Mouse (Mus musculus) kidney, embryonic 14.5 days (tissue): Measurements from ENCODE around the gene Ptges3. TPM values are rescaled to one million over a fixed set of nuclear protein-coding genes. Genes with fewer than 3 reads are reported as not detected.
"Not testable (repeated sequence)": the region's sequence is repeated elsewhere in the genome, so short reads cannot be mapped to it uniquely, and the experiment has no call there.

Experiments
- ATAC-seq: fragments of 200-750 bp; cut with Nextera tagmentation; 2 replicates; pipeline ENCODE4 v1.8.0; 2017; ENCODE audit warnings: moderate number of reproducible peaks, mild to moderate bottlenecking, moderate TSS enrichment, moderate library complexity; ENCODE audit not compliant: low FRiP score, low TSS enrichment
- H3K27ac ChIP-seq: fragments of 300-500 bp; sonication (generic); 2 replicates; pipeline ENCODE4 v1.5.1; 2014; ENCODE audit warnings: low read depth, mild to moderate bottlenecking, low read length, moderate library complexity, mixed read lengths
- H3K27me3 ChIP-seq: fragments of 300-500 bp; sonication (generic); 2 replicates; pipeline ENCODE4 v1.6.1; 2014; ENCODE audit warnings: mild to moderate bottlenecking, low read length; ENCODE audit not compliant: control insufficient read depth, insufficient read depth
- H3K36me3 ChIP-seq: fragments of 300-500 bp; sonication (generic); 2 replicates; pipeline ENCODE4 v1.6.1; 2014; ENCODE audit warnings: low read length, mixed read lengths; ENCODE audit not compliant: control insufficient read depth, insufficient read depth
- H3K4me1 ChIP-seq: fragments of 300-500 bp; sonication (generic); 2 replicates; pipeline ENCODE4 v1.6.1; 2014; ENCODE audit warnings: low read length, mixed read lengths; ENCODE audit not compliant: control insufficient read depth, insufficient read depth
- H3K4me2 ChIP-seq: fragments of 300-500 bp; sonication (generic); replicated peaks from 2 replicates; pipeline ENCODE4 v1.6.1; 2014; ENCODE audit warnings: low read depth, mild to moderate bottlenecking, low read length
- H3K4me3 ChIP-seq: fragments of 300-500 bp; sonication (generic); 2 replicates; pipeline ENCODE4 v1.5.1; 2014; ENCODE audit warnings: mild to moderate bottlenecking, low read length
- H3K9ac ChIP-seq: fragments of 300-500 bp; sonication (generic); 2 replicates; pipeline ENCODE4 v1.6.1; 2014; ENCODE audit warnings: low read depth, mild to moderate bottlenecking, low read length, moderate library complexity
- H3K9me3 ChIP-seq: fragments of 300-500 bp; sonication (generic); 2 replicates; pipeline ENCODE4 v1.6.1; 2016; ENCODE audit warnings: low read length; ENCODE audit not compliant: control insufficient read depth
- WGBS: fragments of 180-500 bp; shearing (Covaris S2); extraction: QIAGEN DNeasy Blood & Tissue Kit; methylation state at CpG from one replicate; pipeline ENCODE4 v1.1.7; 2014; 5-methylcytosine and 5-hydroxymethylcytosine counted together
- polyA plus RNA-seq: library from polyadenylated mRNA; unstranded; fragments of >200 nt; fragmentation: Nextera tagmentation; extraction: Ambion mirVana; gene quantifications from 2 replicates; pipeline ENCODE4 v1.2.1, GENCODE M21; 2014

Gene Ptges3
- polyA plus RNA-seq, 1 experiment from 2014 or later, result 566 TPM

- Histone ChIP-seq H3K27me3 (no peaks in the 10 kb centered on the region), H3K36me3 (peaks cover 50% of the 10 kb centered on the region), H3K9ac (peak overlapping the region; percentile 94), H3K4me3 (peak overlapping the region; percentile 87), H3K9me3 (no peaks in the 10 kb centered on the region), H3K4me2 (peak overlapping the region; percentile 74), H3K4me1 (no peaks in the 10 kb centered on the region; the same call in 1 of the 2 replicates), H3K27ac (no peak overlapping the region)
- ATAC-seq, result no peak
- 4% methylated on average over 3 of the region's 3 CpGs for WGBS
These were observed 25.4 kb downstream of the Ptges3 start for GRCm38 (mm10) chr10:128084160-128084559.

GRCm38 (mm10) chr10:128086391-128086790 is 27.6 kb downstream of the Ptges3 start:
- Histone ChIP-seq H3K4me1 (peaks cover 9% of the 10 kb centered on the region), H3K9ac (no peak overlapping the region), H3K9me3 (no peaks in the 10 kb centered on the region), H3K27me3 (no peaks in the 10 kb centered on the region), H3K27ac (no peak overlapping the region), H3K36me3 (peaks cover 63% of the 10 kb centered on the region), H3K4me3 (no peak overlapping the region), H3K4me2 (no peak overlapping the region)
- no peak for ATAC-seq
- WGBS, result 86% methylated on average over 6 of the region's 6 CpGs

- 81% methylated on average over 2 of the region's 2 CpGs for WGBS
- not testable (repeated sequence) for H3K9ac ChIP-seq, H3K27ac ChIP-seq, H3K4me3 ChIP-seq, H3K9me3 ChIP-seq, H3K4me2 ChIP-seq, H3K27me3 ChIP-seq, ATAC-seq
- Histone ChIP-seq H3K4me1 (peaks cover 17% of the 10 kb centered on the region), H3K36me3 (peaks cover 63% of the 10 kb centered on the region)
These were observed 28.5 kb downstream of the Ptges3 start for GRCm38 (mm10) chr10:128087216-128087615.

GRCm38 (mm10) chr10:128088181-128088580 is 29.4 kb downstream of the Ptges3 start:
- Histone ChIP-seq H3K9me3 (no peaks in the 10 kb centered on the region), H3K36me3 (peaks cover 63% of the 10 kb centered on the region)

GRCm38 (mm10) chr10:128089842-128090241 is 31.1 kb downstream of the Ptges3 start:
- no peak overlapping the region for H3K4me2 ChIP-seq
- H3K4me1 ChIP-seq, result peaks cover 33% of the 10 kb centered on the region
- H3K27me3 ChIP-seq, result no peaks in the 10 kb centered on the region
- 66% methylated on average over 5 of the region's 5 CpGs for WGBS
- no peak for ATAC-seq
- no peaks in the 10 kb centered on the region for H3K9me3 ChIP-seq
- H3K27ac ChIP-seq, result no peak overlapping the region
- H3K4me3 ChIP-seq, result no peak overlapping the region
- no peak overlapping the region for H3K9ac ChIP-seq
- H3K36me3 ChIP-seq, result peaks cover 57% of the 10 kb centered on the region

More at GRCm38 (mm10) chr10:128088181-128088580, 29.4 kb downstream of the Ptges3 start:
- ATAC-seq, result no peak
- WGBS, result 94% methylated on average over 5 of the region's 5 CpGs
- Histone ChIP-seq H3K27me3 (no peaks in the 10 kb centered on the region), H3K4me1 (peaks cover 17% of the 10 kb centered on the region), H3K4me3 (no peak overlapping the region), H3K9ac (no peak overlapping the region), H3K27ac (no peak overlapping the region), H3K4me2 (no peak overlapping the region)

- H3K27ac ChIP-seq, result peak overlapping the region; percentile 93; the same call in 1 of the 2 replicates
- H3K9ac ChIP-seq, result peak overlapping the region; percentile 72; the same call in 1 of the 2 replicates
- no peaks in the 10 kb centered on the region for H3K27me3 ChIP-seq
- no peaks in the 10 kb centered on the region for H3K9me3 ChIP-seq
- peak overlapping the region; percentile 92 for H3K4me2 ChIP-seq
- peaks cover 46% of the 10 kb centered on the region for H3K36me3 ChIP-seq
- WGBS, result 8% methylated on average over 14 of the region's 14 CpGs
- peaks cover 37% of the 10 kb centered on the region for H3K4me1 ChIP-seq
- ATAC-seq, result peak; percentile 37
- peak overlapping the region; percentile 68 for H3K4me3 ChIP-seq
These were observed 32.2 kb downstream of the Ptges3 start for GRCm38 (mm10) chr10:128090651-128091563.

- Histone ChIP-seq H3K4me1 (peaks cover 37% of the 10 kb centered on the region), H3K9ac (peak within 1 kb of the TSS; percentile 72), H3K36me3 (peaks cover 37% of the 10 kb centered on the region), H3K27ac (peak within 1 kb of the TSS; percentile 93), H3K4me2 (peak within 1 kb of the TSS; percentile 92), H3K9me3 (no peaks in the 10 kb centered on the region), H3K27me3 (no peaks in the 10 kb centered on the region), H3K4me3 (peak within 1 kb of the TSS; percentile 68)
- 1% methylated on average over 20 of the region's 20 CpGs for WGBS
- peak; percentile 48 for ATAC-seq
These were observed 33.1 kb downstream of the Ptges3 start, which contains the start of gene Baz2a for GRCm38 (mm10) chr10:128091564-128092505. Gene Baz2a (plus strand): TSS chr10:128091577.

- Histone ChIP-seq H3K36me3 (peaks cover 27% of the 10 kb centered on the region), H3K27ac (peak overlapping the region; percentile 93), H3K4me2 (peak overlapping the region; percentile 92), H3K27me3 (no peaks in the 10 kb centered on the region), H3K9ac (peak overlapping the region; percentile 72), H3K4me1 (peaks cover 38% of the 10 kb centered on the region), H3K4me3 (peak overlapping the region; percentile 68), H3K9me3 (no peaks in the 10 kb centered on the region)
- 1% methylated on average over 62 of the region's 88 CpGs for WGBS
- peak; percentile 60 for ATAC-seq
These were observed 34.0 kb downstream of the Ptges3 start for GRCm38 (mm10) chr10:128092506-128093495.
